ENCODE assay signal across 8 mouse cellular contexts in the genomic region with DNA sequence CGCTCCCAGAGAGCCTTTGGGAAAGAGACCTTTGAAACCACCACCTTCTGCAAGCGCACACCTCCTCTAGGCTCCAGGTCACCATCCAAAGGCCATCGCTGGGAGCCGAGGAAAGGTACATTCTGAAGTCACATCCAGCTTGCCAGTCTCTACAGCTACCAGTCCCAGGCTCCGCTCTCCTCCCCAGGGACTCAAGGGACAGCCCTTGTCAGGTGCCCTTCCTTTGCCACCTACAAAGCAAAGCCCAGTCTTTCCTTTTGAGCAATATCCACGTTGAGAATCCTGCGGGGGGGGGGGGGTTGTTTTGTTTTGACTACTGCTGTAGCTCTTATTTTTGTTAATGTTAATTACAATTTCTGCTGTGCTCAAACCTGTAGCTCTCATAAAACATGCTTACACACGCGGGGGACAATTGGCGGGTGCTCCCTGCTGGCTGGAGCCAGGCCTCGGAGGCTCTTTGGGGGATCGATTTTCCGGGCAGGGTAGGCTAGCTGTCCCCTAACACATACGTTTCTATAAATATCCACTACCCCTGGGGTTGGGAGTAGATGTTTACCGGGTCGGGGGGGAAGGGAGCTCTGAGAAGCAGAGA. TPM values are rescaled to one million over a fixed set of nuclear protein-coding genes. Genes with fewer than 3 reads are reported as not detected.
DNase-seq lines count a peak whose midpoint lies in the region; ATAC-seq and TF ChIP-seq lines count a peak whose summit lies in the region.

No protein-coding gene starts in this region.

- H3K27ac ChIP-seq in spleen, adult 2 months (ENCODE audit: insufficient read depth, low read length), result peak overlapping the region; percentile 89
- H3K27ac ChIP-seq in hindbrain, embryonic 11.5 days (ENCODE audit: low read depth, low read length), result no peak overlapping the region; the same call in none of the 2 replicates
- H3K27ac ChIP-seq in limb, embryonic 13.5 days, result peak overlapping the region; percentile 97
- H3K27ac ChIP-seq in small intestine, adult 2 months (ENCODE audit: insufficient read depth, low read depth, low read length), result peak overlapping the region; percentile 87

- peak overlapping the region; percentile 100 for H3K9ac ChIP-seq in hindbrain, embryonic 11.5 days (ENCODE audit: low read depth, low read length)
- peak overlapping the region; percentile 97 for H3K9ac ChIP-seq in limb, embryonic 13.5 days

- no peak for TF ChIP-seq CTCF in spleen, adult 2 months (IDR thresholded peaks at IDR 0.05; ENCODE audit: extremely low read depth, insufficient read depth, insufficient read length, insufficient replicate concordance)
- TF ChIP-seq CTCF in small intestine, adult 2 months (IDR thresholded peaks at IDR 0.05; ENCODE audit: extremely low read depth, insufficient read length, insufficient replicate concordance, low read depth, low read length), result peak; percentile 21; the same call in 1 of the 2 replicates

- H3K4me2 ChIP-seq in hindbrain, embryonic 11.5 days (replicated peaks; ENCODE audit: low read depth, low read length), result peak overlapping the region; percentile 78
- H3K4me2 ChIP-seq in limb, embryonic 13.5 days (replicated peaks), result peak overlapping the region; percentile 87

- H3K9me3 ChIP-seq in hindbrain, embryonic 11.5 days (ENCODE audit: control insufficient read depth, low read length), result no peaks in the 10 kb centered on the region
- no peaks in the 10 kb centered on the region for H3K9me3 ChIP-seq in limb, embryonic 13.5 days

- WGBS in spleen, adult 2 months, result 9% methylated on average over 16 of the region's 16 CpGs
- WGBS in hindbrain, embryonic 11.5 days, result 13% methylated on average over 16 of the region's 16 CpGs
- 11% methylated on average over 16 of the region's 16 CpGs for WGBS in limb, embryonic 13.5 days
- WGBS in small intestine, adult 2 months, result 6% methylated on average over 16 of the region's 16 CpGs

- peak; percentile 1; the same call in 1 of the 2 replicates for ATAC-seq in hindbrain, embryonic 11.5 days (ENCODE audit: low FRiP score)
- ATAC-seq in limb, embryonic 13.5 days (ENCODE audit: low FRiP score, low read depth), result 0 out of 2 replicates have a peak, but pooled peaks have one; percentile 1

- peak; percentile 11 for DNase-seq in adrenal gland, adult 8-10 months
- DNase-seq in adrenal gland, adult 2 months, result no peak
- no peak for DNase-seq in spleen, adult 2 months (ENCODE audit: low read depth in 1 of 2, low spot score in 2 of 2)
- DNase-seq in spleen, postnatal 14 days (ENCODE audit: low spot score in 2 of 2), result no peak
- DNase-seq in hindbrain, embryonic 11.5 days (ENCODE audit: low spot score), result peak; percentile 36
- DNase-seq in right cerebral cortex, postnatal 25 days, result no peak

- TF ChIP-seq POLR2A in spleen, adult 2 months (IDR thresholded peaks at IDR 0.05; ENCODE audit: low read depth, low read length), result no peak
- peak; percentile 80; the same call in 1 of the 2 replicates for TF ChIP-seq POLR2A in small intestine, adult 2 months (IDR thresholded peaks at IDR 0.05; ENCODE audit: low read depth, low read length)

- peaks cover 5% of the 10 kb centered on the region for H3K36me3 ChIP-seq in spleen, adult 2 months (ENCODE audit: control insufficient read depth, insufficient read depth, low read length)
- H3K36me3 ChIP-seq in hindbrain, embryonic 11.5 days (ENCODE audit: control insufficient read depth, insufficient read depth, low read length), result 0 out of 2 replicates have a peak, but pooled peaks cover 6% of the 10 kb centered on the region
- peaks cover 30% of the 10 kb centered on the region for H3K36me3 ChIP-seq in limb, embryonic 13.5 days
- peaks cover 19% of the 10 kb centered on the region for H3K36me3 ChIP-seq in small intestine, adult 2 months (ENCODE audit: control insufficient read depth, insufficient read depth, low read length)

- H3K4me1 ChIP-seq in spleen, adult 2 months (ENCODE audit: control insufficient read depth, insufficient read depth, insufficient read length), result peaks cover 11% of the 10 kb centered on the region
- H3K4me1 ChIP-seq in hindbrain, embryonic 11.5 days (replicated peaks; ENCODE audit: control insufficient read depth, insufficient read depth, low read length), result peaks cover 6% of the 10 kb centered on the region
- H3K4me1 ChIP-seq in limb, embryonic 13.5 days, result peaks cover 43% of the 10 kb centered on the region
- H3K4me1 ChIP-seq in small intestine, adult 2 months (ENCODE audit: control insufficient read depth, insufficient read depth, insufficient read length, low read length), result peaks cover 33% of the 10 kb centered on the region

- no peaks in the 10 kb centered on the region for H3K27me3 ChIP-seq in spleen, adult 2 months (ENCODE audit: control insufficient read depth, insufficient read depth, low read length)
- H3K27me3 ChIP-seq in hindbrain, embryonic 11.5 days (ENCODE audit: control insufficient read depth, insufficient read depth, low read length), result no peaks in the 10 kb centered on the region
- no peaks in the 10 kb centered on the region for H3K27me3 ChIP-seq in limb, embryonic 13.5 days
- H3K27me3 ChIP-seq in small intestine, adult 2 months (ENCODE audit: control insufficient read depth, insufficient read depth, low read length), result no peaks in the 10 kb centered on the region

- peak overlapping the region; percentile 98 for H3K4me3 ChIP-seq in spleen, adult 2 months (ENCODE audit: extremely low read depth, insufficient read depth, insufficient read length)
- peak overlapping the region; percentile 99 for H3K4me3 ChIP-seq in hindbrain, embryonic 11.5 days (ENCODE audit: low read depth, low read length)
- H3K4me3 ChIP-seq in limb, embryonic 13.5 days, result peak overlapping the region; percentile 81
- H3K4me3 ChIP-seq in small intestine, adult 2 months (ENCODE audit: low read depth, low read length), result peak overlapping the region; percentile 84

RNA-seq across cellular contexts. Expression of gene Dyrk2, which starts 2.6 kb away (rescaled TPM):
- total RNA-seq in adrenal gland, adult 8-10 months (2022), result 10 to 100 TPM; 16.1 to 34.9 (median 26.4) TPM
- total RNA-seq in adrenal gland, adult 2 months (2021), result 10 to 100 TPM; 25.4 to 46.7 TPM
- 4.4 and 5.3 TPM in 2 replicates for polyA plus RNA-seq in adrenal gland, adult 2 months (2012; rRNA removed)
- polyA plus RNA-seq in spleen, adult 2 months (2012; rRNA removed), result 10.0 and 10.1 TPM in 2 replicates
- 12.1 and 14.3 TPM in 2 replicates for polyA plus RNA-seq in hindbrain, embryonic 11.5 days (2014; fragmentation: Nextera tagmentation; extraction: Ambion mirVana)
- polyA plus RNA-seq in limb, embryonic 13.5 days (2015; fragmentation: Nextera tagmentation; extraction: Ambion mirVana), result 9.4 and 10.2 TPM in 2 replicates
- 10.5 and 27.7 TPM in 2 replicates for polyA plus RNA-seq in small intestine, adult 2 months (2012; rRNA removed)

Comparison
In these comparisons a context has a peak if more than half of its experiments do, and no peak if none do; other contexts are left out.
1. DNase-seq: peak in adrenal gland, adult 8-10 months (single experiment) and hindbrain, embryonic 11.5 days (single experiment); none in adrenal gland, adult 2 months (single experiment), spleen, adult 2 months (0 of 2), spleen, postnatal 14 days (0 of 2) and right cerebral cortex, postnatal 25 days (single experiment).
2. Peak in every context shown above with its lines, with median percentiles within 50 percentile points of each other: H3K4me3 ChIP-seq.